Mouse (Mus musculus) embryonic facial prominence, embryonic 13.5 days (tissue): Measurements from ENCODE around the gene Tubg1. TPM values are rescaled to one million over a fixed set of nuclear protein-coding genes. Genes with fewer than 3 reads are reported as not detected.
A peak's percentile ranks its signal among the peaks of the same experiment; 100 is the strongest.
"Not testable (repeated sequence)": the region's sequence is repeated elsewhere in the genome, so short reads cannot be mapped to it uniquely, and the experiment has no call there.

Experiments
- ATAC-seq: fragments of 200-750 bp; cut with Nextera tagmentation; 2 replicates; pipeline ENCODE4 v1.8.0; 2017; ENCODE audit warnings: low read depth; ENCODE audit not compliant: insufficient number of reproducible peaks, insufficient read depth, low FRiP score, low TSS enrichment
- H3K27ac ChIP-seq: fragments of 300-500 bp; sonication (generic); 2 replicates; pipeline ENCODE4 v1.5.1; 2015; ENCODE audit warnings: moderate library complexity, mild to moderate bottlenecking, inconsistent platforms
- H3K27me3 ChIP-seq: fragments of 300-500 bp; sonication (generic); 2 replicates; pipeline ENCODE4 v1.6.1; 2015; ENCODE audit warnings: mild to moderate bottlenecking, inconsistent platforms
- H3K36me3 ChIP-seq: fragments of 300-500 bp; sonication (generic); 2 replicates; pipeline ENCODE4 v1.6.1; 2015; ENCODE audit warnings: mild to moderate bottlenecking, inconsistent platforms
- H3K4me1 ChIP-seq: fragments of 300-500 bp; sonication (generic); 2 replicates; pipeline ENCODE4 v1.6.1; 2015; ENCODE audit warnings: inconsistent platforms
- H3K4me2 ChIP-seq: fragments of 300-500 bp; sonication (generic); 2 replicates; pipeline ENCODE4 v1.6.1; 2015; ENCODE audit warnings: moderate library complexity, mild to moderate bottlenecking, inconsistent platforms
- H3K4me3 ChIP-seq: fragments of 300-500 bp; sonication (generic); 2 replicates; pipeline ENCODE4 v1.5.1; 2015; ENCODE audit warnings: mild to moderate bottlenecking, inconsistent platforms
- H3K9ac ChIP-seq: fragments of 300-500 bp; sonication (generic); 2 replicates; pipeline ENCODE4 v1.6.1; 2015; ENCODE audit warnings: mild to moderate bottlenecking, inconsistent platforms
- H3K9me3 ChIP-seq: fragments of 300-500 bp; sonication (generic); 2 replicates; pipeline ENCODE4 v1.6.1; 2016; ENCODE audit warnings: inconsistent platforms
- WGBS: fragments of 180-500 bp; shearing (Covaris S2); methylation state at CpG from one replicate; pipeline ENCODE4 v1.1.7; 2015; ENCODE audit warnings: mixed read lengths; 5-methylcytosine and 5-hydroxymethylcytosine counted together
- polyA plus RNA-seq: library from polyadenylated mRNA; unstranded; fragments of >200 nt; fragmentation: Nextera tagmentation; extraction: Ambion mirVana; gene quantifications from 2 replicates; pipeline ENCODE4 v1.2.1, GENCODE M21; 2015

Gene Tubg1
- polyA plus RNA-seq, 1 experiment from 2014 or later: 77.2 TPM

- 76% methylated on average over 4 of the region's 4 CpGs for WGBS
- ATAC-seq: no peak
- H3K9ac ChIP-seq: no peak overlapping the region
- H3K36me3 ChIP-seq: peaks cover 11% of the 10 kb centered on the region; the same call in 1 of the 2 replicates
- H3K9me3 ChIP-seq: no peaks in the 10 kb centered on the region
- H3K4me1 ChIP-seq: no peaks in the 10 kb centered on the region
- no peak overlapping the region for H3K27ac ChIP-seq
- H3K4me3 ChIP-seq: no peak overlapping the region
- H3K4me2 ChIP-seq: no peak overlapping the region
- H3K27me3 ChIP-seq: no peaks in the 10 kb centered on the region
Measured at GRCm38 (mm10) chr11:101109351-101109750, 10.4 kb upstream of the Tubg1 start.

GRCm38 (mm10) chr11:101110708-101111107 lies 9.0 kb upstream of the Tubg1 start:
- WGBS: 63% methylated on average over 5 of the region's 5 CpGs
- H3K9me3 ChIP-seq: no peaks in the 10 kb centered on the region
- no peak overlapping the region for H3K27ac ChIP-seq
- no peaks in the 10 kb centered on the region for H3K4me1 ChIP-seq
- H3K27me3 ChIP-seq: no peaks in the 10 kb centered on the region
- H3K4me3 ChIP-seq: no peak overlapping the region
- ATAC-seq: no peak
- no peak overlapping the region for H3K4me2 ChIP-seq
- H3K9ac ChIP-seq: no peak overlapping the region
- 0 out of 2 replicates have a peak, but pooled peaks cover 3% of the 10 kb centered on the region for H3K36me3 ChIP-seq

- no peak for ATAC-seq
- H3K9me3 ChIP-seq: no peaks in the 10 kb centered on the region
- H3K4me1 ChIP-seq: no peaks in the 10 kb centered on the region
- no peak overlapping the region for H3K4me2 ChIP-seq
- no peak overlapping the region for H3K4me3 ChIP-seq
- 0 out of 2 replicates have a peak, but pooled peaks cover 3% of the 10 kb centered on the region for H3K36me3 ChIP-seq
- no peaks in the 10 kb centered on the region for H3K27me3 ChIP-seq
- H3K27ac ChIP-seq: no peak overlapping the region
- WGBS: 90% methylated on average over 4 of the region's 4 CpGs
- H3K9ac ChIP-seq: no peak overlapping the region
Measured at GRCm38 (mm10) chr11:101111178-101111577, 8.6 kb upstream of the Tubg1 start.

DNA sequence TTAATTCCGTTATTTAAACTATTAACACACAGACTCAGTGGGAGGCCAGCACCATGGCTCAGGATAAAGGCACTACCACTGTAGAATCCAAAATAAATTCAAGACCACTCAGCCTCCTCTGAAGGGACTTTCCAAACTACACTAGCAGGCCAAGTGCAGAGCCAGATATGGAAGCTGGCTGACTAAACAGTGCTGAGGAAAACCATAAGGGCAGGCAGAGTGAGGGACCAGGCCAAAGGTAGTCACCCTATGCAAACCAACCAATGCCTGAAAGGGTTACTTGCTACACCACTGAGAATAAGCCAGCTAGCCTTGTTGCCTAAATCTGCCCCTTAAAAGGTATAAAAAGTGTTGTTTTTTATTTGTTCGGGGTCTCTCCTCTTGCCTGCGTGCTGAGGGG lies 7.6 kb upstream of the Tubg1 start:
- Histone ChIP-seq H3K4me1 (peaks cover 3% of the 10 kb centered on the region; the same call in 1 of the 2 replicates), H3K4me3 (no peak overlapping the region), H3K27ac (no peak overlapping the region), H3K4me2 (no peak overlapping the region), H3K9me3 (no peaks in the 10 kb centered on the region), H3K9ac (0 out of 2 replicates have a peak overlapping the region, but pooled peaks have one; percentile 27), H3K36me3 (peaks cover 11% of the 10 kb centered on the region), H3K27me3 (no peaks in the 10 kb centered on the region)
- ATAC-seq: no peak
- 94% methylated on average over 3 of the region's 3 CpGs for WGBS

GRCm38 (mm10) chr11:101115564-101115963 lies 4.2 kb upstream of the Tubg1 start:
- Histone ChIP-seq H3K4me1 (peaks cover 18% of the 10 kb centered on the region), H3K9me3 (no peaks in the 10 kb centered on the region), H3K4me2 (no peak overlapping the region), H3K9ac (peak overlapping the region; percentile 12; the same call in 1 of the 2 replicates), H3K36me3 (peaks cover 12% of the 10 kb centered on the region), H3K27me3 (no peaks in the 10 kb centered on the region), H3K27ac (no peak overlapping the region), H3K4me3 (no peak overlapping the region)
- no peak for ATAC-seq
- 62% methylated on average over 2 of the region's 2 CpGs for WGBS

GRCm38 (mm10) chr11:101118105-101118504 lies 1.6 kb upstream of the Tubg1 start:
- Histone ChIP-seq H3K4me1 (peaks cover 28% of the 10 kb centered on the region), H3K9me3 (no peaks in the 10 kb centered on the region), H3K27me3 (no peaks in the 10 kb centered on the region), H3K4me3 (peak overlapping the region; percentile 98), H3K27ac (no peak overlapping the region), H3K4me2 (peak overlapping the region; percentile 95), H3K36me3 (peaks cover 21% of the 10 kb centered on the region), H3K9ac (peak overlapping the region; percentile 96)
- 35% methylated on average over 4 of the region's 4 CpGs for WGBS
- no peak for ATAC-seq

GRCm38 (mm10) chr11:101119131-101119760 lies 492 bp upstream of the Tubg1 start:
- Histone ChIP-seq H3K9me3 (no peaks in the 10 kb centered on the region), H3K36me3 (peaks cover 31% of the 10 kb centered on the region), H3K4me1 (peaks cover 28% of the 10 kb centered on the region), H3K27me3 (no peaks in the 10 kb centered on the region), H3K27ac (peak overlapping the region; percentile 78), H3K4me2 (peak overlapping the region; percentile 95), H3K9ac (peak overlapping the region; percentile 96), H3K4me3 (peak overlapping the region; percentile 98)
- WGBS: under 1% methylated on average over 39 of the region's 39 CpGs
- ATAC-seq: peak; percentile 70

- Histone ChIP-seq H3K9ac (peak overlapping the region; percentile 96), H3K27me3 (no peaks in the 10 kb centered on the region), H3K27ac (peak overlapping the region; percentile 91), H3K4me2 (peak overlapping the region; percentile 95), H3K9me3 (no peaks in the 10 kb centered on the region), H3K4me1 (peaks cover 28% of the 10 kb centered on the region), H3K36me3 (peaks cover 42% of the 10 kb centered on the region), H3K4me3 (peak overlapping the region; percentile 98)
- no peak for ATAC-seq
- 20% methylated on average over 19 of the region's 19 CpGs for WGBS
Measured at GRCm38 (mm10) chr11:101120545-101121188, 929 bp downstream of the Tubg1 start.

GRCm38 (mm10) chr11:101124494-101124893 lies 4.8 kb downstream of the Tubg1 start:
- 94% methylated on average over 8 of the region's 8 CpGs for WGBS
- not testable (repeated sequence) for ATAC-seq

GRCm38 (mm10) chr11:101125008-101125407 lies 5.3 kb downstream of the Tubg1 start:
- H3K36me3 ChIP-seq: peaks cover 43% of the 10 kb centered on the region
- ATAC-seq: not testable (repeated sequence)
- 94% methylated on average over 9 of the region's 9 CpGs for WGBS

More at GRCm38 (mm10) chr11:101124494-101124893, 4.8 kb downstream of the Tubg1 start:
- not testable (repeated sequence) for H3K27ac ChIP-seq, H3K9me3 ChIP-seq, H3K9ac ChIP-seq, H3K4me2 ChIP-seq, H3K27me3 ChIP-seq, H3K4me3 ChIP-seq
- Histone ChIP-seq H3K36me3 (peaks cover 43% of the 10 kb centered on the region), H3K4me1 (peaks cover 12% of the 10 kb centered on the region)

DNA sequence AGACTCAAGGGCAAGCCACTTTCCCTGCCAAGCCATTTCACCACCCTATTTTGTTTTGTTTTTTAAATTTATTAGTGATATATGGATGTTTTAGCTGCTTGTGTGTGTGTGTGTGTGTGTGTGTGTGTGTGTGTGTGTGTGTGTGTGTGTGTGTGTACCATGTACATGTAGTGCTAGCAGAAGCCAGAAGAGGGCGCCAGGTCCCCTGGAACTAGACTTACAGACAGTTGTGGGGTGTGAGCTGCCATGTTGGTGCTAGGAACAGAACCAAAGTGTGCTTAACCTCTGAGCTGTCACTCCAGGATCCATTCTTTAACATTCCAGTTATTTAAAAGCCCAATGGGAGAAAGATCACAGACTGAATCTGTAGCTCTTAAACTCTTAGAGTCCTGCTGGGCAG lies 7.3 kb downstream of the Tubg1 start:
- Histone ChIP-seq H3K27ac (no peak overlapping the region), H3K4me3 (no peak overlapping the region), H3K4me2 (no peak overlapping the region), H3K4me1 (no peaks in the 10 kb centered on the region), H3K27me3 (no peaks in the 10 kb centered on the region), H3K36me3 (peaks cover 43% of the 10 kb centered on the region), H3K9me3 (peaks cover 9% of the 10 kb centered on the region; the same call in 1 of the 2 replicates), H3K9ac (no peak overlapping the region)
- 100% methylated on average over 1 of the region's 1 CpGs for WGBS
- ATAC-seq: no peak

More at GRCm38 (mm10) chr11:101125008-101125407, 5.3 kb downstream of the Tubg1 start:
- H3K9me3 ChIP-seq, H3K4me3 ChIP-seq, H3K4me2 ChIP-seq, H3K27ac ChIP-seq, H3K9ac ChIP-seq, H3K27me3 ChIP-seq: not testable (repeated sequence)
- H3K4me1 ChIP-seq: peaks cover 12% of the 10 kb centered on the region
